Mouse (Mus musculus): ENCODE data around the gene Sypl2. TPM values are rescaled to one million over a fixed set of nuclear protein-coding genes. Genes with fewer than 3 reads are reported as not detected.
A peak's percentile ranks its signal among the peaks of the same experiment; 100 is the strongest.

The Sypl2 gene
- polyA plus RNA-seq, 1 experiment from 2014 or later: 0.28 TPM

GRCm38 (mm10) chr3:108197066-108197497 is 29.4 kb downstream of the Sypl2 start:
- peak overlapping the region; percentile 23; the same call in 1 of the 2 replicates for H3K4me2 ChIP-seq (ENCODE audit: low read depth, low read length)
- H3K9me3 ChIP-seq (ENCODE audit: control insufficient read depth, low read length): no peaks in the 10 kb centered on the region
- H3K4me3 ChIP-seq (ENCODE audit: low read length): no peak overlapping the region
- peaks cover 17% of the 10 kb centered on the region for H3K4me1 ChIP-seq (ENCODE audit: control insufficient read depth, insufficient read depth, low read length)
- H3K36me3 ChIP-seq (ENCODE audit: control insufficient read depth, insufficient read depth, low read length): no peaks in the 10 kb centered on the region
- no peak overlapping the region for H3K27ac ChIP-seq (ENCODE audit: low read length)
- H3K27me3 ChIP-seq (replicated peaks; ENCODE audit: control insufficient read depth, insufficient read depth, low read length): no peaks in the 10 kb centered on the region
- peak overlapping the region; percentile 34 for H3K9ac ChIP-seq (ENCODE audit: low read depth, low read length)
- ATAC-seq: no peak
- WGBS: 30% methylated on average over 14 of the region's 14 CpGs

DNA sequence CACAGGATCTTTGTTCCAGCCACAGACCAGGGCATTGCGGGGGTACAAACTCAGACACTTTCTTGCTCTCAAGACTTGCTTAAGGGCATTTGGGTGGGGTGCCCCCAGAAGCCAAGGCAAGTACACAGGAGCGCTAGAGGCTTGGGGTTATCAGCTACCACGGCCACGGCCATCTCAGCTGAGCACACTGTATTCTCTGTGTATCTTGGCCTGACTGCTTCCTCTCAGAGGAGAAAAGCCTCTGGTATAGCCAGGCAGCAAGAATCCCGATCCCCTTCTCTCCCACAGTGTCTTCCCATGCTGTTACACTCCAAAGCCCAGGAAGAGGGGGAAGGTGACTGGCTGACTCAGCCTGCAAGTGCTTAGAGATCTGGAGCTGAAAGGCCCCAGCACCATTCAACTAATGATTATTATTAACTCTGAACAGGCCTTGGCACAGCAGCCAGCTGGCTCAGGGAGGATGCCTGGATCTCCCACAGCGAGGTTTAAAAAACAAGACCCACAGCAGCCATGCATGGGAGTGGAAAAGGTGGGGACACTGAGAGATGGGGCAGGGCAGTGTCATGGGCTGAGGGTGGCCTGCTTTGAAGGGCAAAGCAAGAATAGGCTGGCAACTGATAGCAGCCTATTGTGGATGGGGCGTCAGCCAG is 30.4 kb downstream of the Sypl2 start:
- H3K27ac ChIP-seq (ENCODE audit: low read length): 0 out of 2 replicates have a peak overlapping the region, but pooled peaks have one; percentile 3
- H3K4me2 ChIP-seq (ENCODE audit: low read depth, low read length): no peak overlapping the region
- no peak overlapping the region for H3K4me3 ChIP-seq (ENCODE audit: low read length)
- peaks cover 18% of the 10 kb centered on the region for H3K4me1 ChIP-seq (ENCODE audit: control insufficient read depth, insufficient read depth, low read length)
- no peak overlapping the region for H3K9ac ChIP-seq (ENCODE audit: low read depth, low read length)
- H3K9me3 ChIP-seq (ENCODE audit: control insufficient read depth, low read length): no peaks in the 10 kb centered on the region
- no peak for ATAC-seq
- 76% methylated on average over 7 of the region's 7 CpGs for WGBS
- no peaks in the 10 kb centered on the region for H3K27me3 ChIP-seq (replicated peaks; ENCODE audit: control insufficient read depth, insufficient read depth, low read length)
- no peaks in the 10 kb centered on the region for H3K36me3 ChIP-seq (ENCODE audit: control insufficient read depth, insufficient read depth, low read length)

GRCm38 (mm10) chr3:108195287-108195686 is 31.2 kb downstream of the Sypl2 start:
- Histone ChIP-seq H3K4me1 (ENCODE audit: control insufficient read depth, insufficient read depth, low read length) (peaks cover 17% of the 10 kb centered on the region), H3K36me3 (ENCODE audit: control insufficient read depth, insufficient read depth, low read length) (no peaks in the 10 kb centered on the region), H3K27me3 (replicated peaks; ENCODE audit: control insufficient read depth, insufficient read depth, low read length) (no peaks in the 10 kb centered on the region), H3K9me3 (ENCODE audit: control insufficient read depth, low read length) (no peaks in the 10 kb centered on the region), H3K4me3 (ENCODE audit: low read length) (no peak overlapping the region), H3K27ac (ENCODE audit: low read length) (no peak overlapping the region), H3K4me2 (ENCODE audit: low read depth, low read length) (no peak overlapping the region), H3K9ac (ENCODE audit: low read depth, low read length) (no peak overlapping the region)
- WGBS: 92% methylated on average over 4 of the region's 4 CpGs
- no peak for ATAC-seq

DNA sequence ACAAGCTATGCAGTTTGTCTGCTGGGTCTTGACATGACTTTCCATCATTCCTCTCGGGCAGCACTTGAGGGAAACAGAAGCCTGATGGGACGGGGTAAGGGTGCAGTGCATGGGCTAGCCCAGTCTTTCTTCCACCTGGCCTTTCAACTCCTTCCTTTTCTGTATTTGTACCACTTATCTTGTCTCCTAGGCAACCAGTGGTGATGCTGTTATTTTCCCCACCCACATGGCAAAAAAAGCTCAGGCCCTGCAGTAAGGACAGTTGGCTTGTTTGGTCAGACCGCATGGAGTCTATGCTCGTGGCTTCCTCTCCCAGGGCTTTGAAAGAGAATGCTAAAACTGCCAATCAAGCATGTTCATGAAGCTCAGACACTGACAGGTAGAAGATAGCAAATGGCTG is 32.8 kb downstream of the Sypl2 start:
- H3K27ac ChIP-seq (ENCODE audit: low read length): no peak overlapping the region
- no peaks in the 10 kb centered on the region for H3K36me3 ChIP-seq (ENCODE audit: control insufficient read depth, insufficient read depth, low read length)
- no peak for ATAC-seq
- no peak overlapping the region for H3K4me3 ChIP-seq (ENCODE audit: low read length)
- 46% methylated on average over 4 of the region's 4 CpGs for WGBS
- peaks cover 30% of the 10 kb centered on the region for H3K4me1 ChIP-seq (ENCODE audit: control insufficient read depth, insufficient read depth, low read length)
- H3K27me3 ChIP-seq (replicated peaks; ENCODE audit: control insufficient read depth, insufficient read depth, low read length): no peaks in the 10 kb centered on the region
- H3K4me2 ChIP-seq (ENCODE audit: low read depth, low read length): no peak overlapping the region
- H3K9me3 ChIP-seq (ENCODE audit: control insufficient read depth, low read length): no peaks in the 10 kb centered on the region
- no peak overlapping the region for H3K9ac ChIP-seq (ENCODE audit: low read depth, low read length)

- H3K9me3 ChIP-seq (ENCODE audit: control insufficient read depth, low read length): no peaks in the 10 kb centered on the region
- no peak for ATAC-seq
- no peaks in the 10 kb centered on the region for H3K36me3 ChIP-seq (ENCODE audit: control insufficient read depth, insufficient read depth, low read length)
- peak overlapping the region; percentile 43; the same call in 1 of the 2 replicates for H3K9ac ChIP-seq (ENCODE audit: low read depth, low read length)
- H3K27me3 ChIP-seq (replicated peaks; ENCODE audit: control insufficient read depth, insufficient read depth, low read length): no peaks in the 10 kb centered on the region
- peak overlapping the region; percentile 11; the same call in 1 of the 2 replicates for H3K4me2 ChIP-seq (ENCODE audit: low read depth, low read length)
- peaks cover 27% of the 10 kb centered on the region for H3K4me1 ChIP-seq (ENCODE audit: control insufficient read depth, insufficient read depth, low read length)
- no peak overlapping the region for H3K4me3 ChIP-seq (ENCODE audit: low read length)
- WGBS: 31% methylated on average over 5 of the region's 5 CpGs
- 0 out of 2 replicates have a peak overlapping the region, but pooled peaks have one; percentile 8 for H3K27ac ChIP-seq (ENCODE audit: low read length)
Observed at GRCm38 (mm10) chr3:108189897-108190296, 36.6 kb downstream of the Sypl2 start.

DNA sequence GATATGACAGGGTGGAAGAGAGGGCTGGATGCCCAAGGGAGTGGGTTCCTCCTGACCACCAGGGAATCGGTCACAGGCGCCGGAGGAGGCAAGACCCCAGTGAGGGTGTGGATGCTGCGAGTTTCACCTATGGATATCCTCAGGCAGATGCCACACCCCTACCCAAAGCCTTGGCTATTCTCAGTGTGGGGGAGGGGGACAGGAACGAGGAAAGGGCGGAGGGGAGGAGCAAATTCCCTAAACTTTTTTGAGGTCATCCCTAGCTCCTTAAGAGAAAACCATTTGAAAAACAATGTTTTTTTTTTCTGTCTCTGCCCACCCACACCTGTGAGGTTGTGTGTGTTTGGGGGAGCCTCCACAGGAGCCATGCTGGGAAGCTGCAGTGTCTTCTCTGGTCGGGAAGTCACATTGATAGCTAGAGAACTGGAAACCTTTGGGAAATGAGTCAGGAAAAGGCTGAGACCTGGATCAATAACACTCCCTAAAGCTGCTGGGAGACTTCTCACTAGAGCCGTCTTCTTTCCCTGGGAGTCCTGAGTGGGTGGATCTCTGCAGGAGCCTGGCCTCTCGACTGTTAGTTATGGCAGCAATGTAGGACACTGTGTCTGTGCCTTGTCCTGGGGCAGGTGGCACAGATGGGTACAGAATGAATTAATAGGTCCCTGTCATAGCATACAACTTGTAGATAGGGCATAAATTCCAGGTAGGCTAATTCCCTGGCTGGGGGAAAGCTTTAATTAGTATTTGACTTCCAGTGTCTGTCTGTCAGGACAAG is 37.5 kb downstream of the Sypl2 start:
- no peaks in the 10 kb centered on the region for H3K36me3 ChIP-seq (ENCODE audit: control insufficient read depth, insufficient read depth, low read length)
- no peaks in the 10 kb centered on the region for H3K27me3 ChIP-seq (replicated peaks; ENCODE audit: control insufficient read depth, insufficient read depth, low read length)
- ATAC-seq: no peak
- H3K4me1 ChIP-seq (ENCODE audit: control insufficient read depth, insufficient read depth, low read length): peaks cover 27% of the 10 kb centered on the region
- no peak overlapping the region for H3K4me2 ChIP-seq (ENCODE audit: low read depth, low read length)
- H3K4me3 ChIP-seq (ENCODE audit: low read length): no peak overlapping the region
- no peak overlapping the region for H3K9ac ChIP-seq (ENCODE audit: low read depth, low read length)
- WGBS: 74% methylated on average over 9 of the region's 9 CpGs
- no peak overlapping the region; the same call in 1 of the 2 replicates for H3K27ac ChIP-seq (ENCODE audit: low read length)
- H3K9me3 ChIP-seq (ENCODE audit: control insufficient read depth, low read length): no peaks in the 10 kb centered on the region

- Histone ChIP-seq H3K9ac (ENCODE audit: low read depth, low read length) (peak overlapping the region; percentile 77; the same call in 1 of the 2 replicates), H3K9me3 (ENCODE audit: control insufficient read depth, low read length) (no peaks in the 10 kb centered on the region), H3K36me3 (ENCODE audit: control insufficient read depth, insufficient read depth, low read length) (no peaks in the 10 kb centered on the region), H3K4me3 (ENCODE audit: low read length) (peak overlapping the region; percentile 75; the same call in 1 of the 2 replicates), H3K4me2 (ENCODE audit: low read depth, low read length) (peak overlapping the region; percentile 93; the same call in 1 of the 2 replicates), H3K27me3 (replicated peaks; ENCODE audit: control insufficient read depth, insufficient read depth, low read length) (no peaks in the 10 kb centered on the region), H3K27ac (ENCODE audit: low read length) (no peak overlapping the region), H3K4me1 (ENCODE audit: control insufficient read depth, insufficient read depth, low read length) (peaks cover 27% of the 10 kb centered on the region)
- 74% methylated on average over 20 of the region's 20 CpGs for WGBS
- no peak for ATAC-seq
Observed at GRCm38 (mm10) chr3:108187111-108187795, 39.2 kb downstream of the Sypl2 start.

- H3K27ac ChIP-seq (ENCODE audit: low read length): no peak within 1 kb of the TSS
- H3K4me2 ChIP-seq (ENCODE audit: low read depth, low read length): peak within 1 kb of the TSS; percentile 93
- H3K27me3 ChIP-seq (replicated peaks; ENCODE audit: control insufficient read depth, insufficient read depth, low read length): no peaks in the 10 kb centered on the region
- H3K9ac ChIP-seq (ENCODE audit: low read depth, low read length): peak within 1 kb of the TSS; percentile 77
- peak; percentile 79 for ATAC-seq
- H3K9me3 ChIP-seq (ENCODE audit: control insufficient read depth, low read length): no peaks in the 10 kb centered on the region
- peak within 1 kb of the TSS; percentile 75 for H3K4me3 ChIP-seq (ENCODE audit: low read length)
- no peaks in the 10 kb centered on the region for H3K36me3 ChIP-seq (ENCODE audit: control insufficient read depth, insufficient read depth, low read length)
- H3K4me1 ChIP-seq (ENCODE audit: control insufficient read depth, insufficient read depth, low read length): peaks cover 22% of the 10 kb centered on the region
- WGBS: 3% methylated on average over 45 of the region's 100 CpGs
Observed at GRCm38 (mm10) chr3:108186098-108187047, 40.1 kb downstream of the Sypl2 start, which contains the start of gene Amigo1. Amigo1 (plus strand) TSS chr3:108186335.
